In genomic region chr6:12748454-12748786, GRCm38 (mm10) we compare ENCODE assay signal across 8 mouse cellular contexts. TPM values are rescaled to one million over a fixed set of nuclear protein-coding genes. Genes with fewer than 3 reads are reported as not detected.
DNase-seq lines count a peak whose midpoint lies in the region; ATAC-seq and TF ChIP-seq lines count a peak whose summit lies in the region.

No protein-coding gene starts in this region.

- H3K27me3 ChIP-seq in heart, embryonic 12.5 days (replicated peaks) = no peaks in the 10 kb centered on the region
- H3K27me3 ChIP-seq in forebrain, embryonic 15.5 days = peaks cover 6% of the 10 kb centered on the region; the same call in 1 of the 2 replicates
- peaks cover 35% of the 10 kb centered on the region for H3K27me3 ChIP-seq in liver, embryonic 12.5 days (replicated peaks)
- H3K27me3 ChIP-seq in stomach, postnatal 0 days (ENCODE audit: control insufficient read depth, insufficient read depth, low read length) = no peaks in the 10 kb centered on the region

- H3K4me2 ChIP-seq in heart, embryonic 12.5 days = peak overlapping the region; percentile 93
- H3K4me2 ChIP-seq in forebrain, embryonic 15.5 days (replicated peaks) = peak overlapping the region; percentile 97
- peak overlapping the region; percentile 72 for H3K4me2 ChIP-seq in liver, embryonic 12.5 days
- peak overlapping the region; percentile 96 for H3K4me2 ChIP-seq in stomach, postnatal 0 days (replicated peaks; ENCODE audit: low read depth)

- DNase-seq in heart, adult 11 months = no peak
- peak; percentile 79 for DNase-seq in Muller cell, postnatal 12 days (ENCODE audit: inconsistent ontology term)
- no peak for DNase-seq in stomach, postnatal 0 days (ENCODE audit: low spot score)
- no peak for DNase-seq in layer of hippocampus, adult 8-10 months (ENCODE audit: low spot score in 2 of 2)
- DNase-seq in thymus, adult 18-20 months = no peak

- no peaks in the 10 kb centered on the region for H3K9me3 ChIP-seq in heart, embryonic 12.5 days (replicated peaks)
- no peaks in the 10 kb centered on the region for H3K9me3 ChIP-seq in forebrain, embryonic 15.5 days
- H3K9me3 ChIP-seq in liver, embryonic 12.5 days (replicated peaks) = no peaks in the 10 kb centered on the region
- no peaks in the 10 kb centered on the region for H3K9me3 ChIP-seq in stomach, postnatal 0 days (ENCODE audit: control insufficient read depth, low read length)

- H3K9ac ChIP-seq in heart, embryonic 12.5 days = peak overlapping the region; percentile 78
- H3K9ac ChIP-seq in forebrain, embryonic 15.5 days (replicated peaks) = peak overlapping the region; percentile 78
- H3K9ac ChIP-seq in liver, embryonic 12.5 days = no peak overlapping the region; the same call in 1 of the 2 replicates
- peak overlapping the region; percentile 61 for H3K9ac ChIP-seq in stomach, postnatal 0 days (ENCODE audit: low read length)

- no peaks in the 10 kb centered on the region for H3K4me1 ChIP-seq in heart, embryonic 12.5 days (replicated peaks)
- peaks cover 14% of the 10 kb centered on the region for H3K4me1 ChIP-seq in forebrain, embryonic 15.5 days
- no peaks in the 10 kb centered on the region for H3K4me1 ChIP-seq in liver, embryonic 12.5 days
- 0 out of 2 replicates have a peak, but pooled peaks cover 3% of the 10 kb centered on the region for H3K4me1 ChIP-seq in stomach, postnatal 0 days (replicated peaks; ENCODE audit: control insufficient read depth, insufficient read depth)

- H3K4me3 ChIP-seq in heart, embryonic 12.5 days = peak overlapping the region; percentile 67
- H3K4me3 ChIP-seq in forebrain, embryonic 15.5 days = peak overlapping the region; percentile 70
- peak overlapping the region; percentile 54 for H3K4me3 ChIP-seq in liver, embryonic 12.5 days
- H3K4me3 ChIP-seq in stomach, postnatal 0 days (ENCODE audit: low read depth, low read length) = peak overlapping the region; percentile 57

- no peaks in the 10 kb centered on the region for H3K36me3 ChIP-seq in heart, embryonic 12.5 days
- H3K36me3 ChIP-seq in forebrain, embryonic 15.5 days = no peaks in the 10 kb centered on the region
- no peaks in the 10 kb centered on the region for H3K36me3 ChIP-seq in liver, embryonic 12.5 days
- H3K36me3 ChIP-seq in stomach, postnatal 0 days (ENCODE audit: control insufficient read depth, insufficient read depth, low read length) = no peaks in the 10 kb centered on the region

- ATAC-seq in heart, embryonic 12.5 days (ENCODE audit: insufficient number of reproducible peaks, low FRiP score) = no peak
- peak; percentile 11; the same call in 1 of the 2 replicates for ATAC-seq in forebrain, embryonic 15.5 days (replicated peaks)
- ATAC-seq in liver, embryonic 12.5 days = no peak
- peak; percentile 40; the same call in 1 of the 2 replicates for ATAC-seq in stomach, postnatal 0 days (ENCODE audit: low FRiP score, low TSS enrichment)

- no peak for TF ChIP-seq CTCF in stomach, postnatal 0 days (IDR thresholded peaks at IDR 0.05; ENCODE audit: low read depth)

- no peak for TF ChIP-seq EP300 in stomach, postnatal 0 days (optimal IDR thresholded peaks at IDR 0.05)

- H3K27ac ChIP-seq in heart, embryonic 12.5 days (ENCODE audit: poor library complexity, severe bottlenecking) = peak overlapping the region; percentile 83; the same call in 1 of the 2 replicates
- H3K27ac ChIP-seq in forebrain, embryonic 15.5 days (replicated peaks) = peak overlapping the region; percentile 91
- no peak overlapping the region for H3K27ac ChIP-seq in liver, embryonic 12.5 days
- H3K27ac ChIP-seq in stomach, postnatal 0 days (replicated peaks) = peak overlapping the region; percentile 75; the same call in 1 of the 2 replicates

- under 1% methylated on average over 6 of the region's 6 CpGs for WGBS in heart, embryonic 12.5 days
- WGBS in forebrain, embryonic 15.5 days = 0% methylated on average over 6 of the region's 6 CpGs
- 0% methylated on average over 6 of the region's 6 CpGs for WGBS in liver, embryonic 12.5 days (ENCODE audit: insufficient replicate concordance)
- WGBS in stomach, postnatal 0 days = under 1% methylated on average over 6 of the region's 6 CpGs

RNA-seq across cellular contexts. Expression of gene Thsd7a, which starts 0.8 kb away (rescaled TPM):
- 3.3 and 3.4 TPM in 2 replicates for polyA plus RNA-seq in heart, embryonic 12.5 days (2016; fragmentation: Nextera tagmentation; extraction: Ambion mirVana)
- 13.4 and 13.8 TPM in 2 replicates for polyA plus RNA-seq in forebrain, embryonic 15.5 days (2015; fragmentation: Nextera tagmentation; extraction: Ambion mirVana)
- polyA plus RNA-seq in liver, embryonic 12.5 days (2016; fragmentation: Nextera tagmentation; extraction: Ambion mirVana) = 0.31 and 0.38 TPM in 2 replicates
- 1.1 TPM in 2 replicates for polyA plus RNA-seq in stomach, postnatal 0 days (2015; fragmentation: Nextera tagmentation; extraction: Ambion mirVana)
- 10 to 100 TPM; 34.8 to 39.3 (median 36.4) TPM for total RNA-seq in layer of hippocampus, adult 8-10 months (2022)

Comparison
In these comparisons a context has a peak if more than half of its experiments do, and no peak if none do; other contexts are left out.
1. ATAC-seq: peak in forebrain, embryonic 15.5 days (single experiment) and stomach, postnatal 0 days (single experiment); none in heart, embryonic 12.5 days (single experiment) and liver, embryonic 12.5 days (single experiment).
2. Peak in every context shown above with its lines, with median percentiles within 50 percentile points of each other: H3K4me2 ChIP-seq and H3K4me3 ChIP-seq.